Mouse (Mus musculus) CH12.LX (cell line): ENCODE measurements around the gene Tln2. TPM values are rescaled to one million over a fixed set of nuclear protein-coding genes. Genes with fewer than 3 reads are reported as not detected.

Source experiments
- DNase-seq: peaks from one replicate; pipeline ENCODE4 v3.0.0-alpha.2; 2013; ENCODE audit errors: extremely low read depth
- H3K27ac ChIP-seq: 2 replicates; pipeline ENCODE4 v1.5.1; 2012; ENCODE audit warnings: low read depth, mild to moderate bottlenecking, control low read depth, moderate library complexity; ENCODE audit not compliant: insufficient read depth
- H3K27me3 ChIP-seq: replicated peaks from 2 replicates; pipeline ENCODE3; 2012; ENCODE audit warnings: inconsistent platforms
- H3K36me3 ChIP-seq, 2 experiments: replicated peaks in 1 of 2; 2 replicates each; pipeline versions ENCODE3 to v1.6.1; 2012; ENCODE audit warnings: inconsistent platforms in 1 of 2, low read length in 1 of 2, mild to moderate bottlenecking in 1 of 2, mixed read lengths in 1 of 2, moderate library complexity in 1 of 2; ENCODE audit not compliant: control insufficient read depth in 1 of 2, insufficient read depth in 1 of 2
- H3K4me1 ChIP-seq, 2 experiments: 2 replicates each; pipeline ENCODE4 v1.6.1; 2012; ENCODE audit warnings: inconsistent platforms in 1 of 2, moderate library complexity in 1 of 2; ENCODE audit not compliant: insufficient read depth in 2 of 2, control insufficient read depth in 1 of 2
- H3K4me2 ChIP-seq: 2 replicates; pipeline ENCODE4 v1.6.1; 2012; ENCODE audit warnings: low read depth, mild to moderate bottlenecking, control low read depth; ENCODE audit not compliant: poor library complexity, insufficient read depth, severe bottlenecking
- H3K4me3 ChIP-seq, 3 experiments: fragments of 150-350 bp in 1 of 3; sonication (generic) in 1 of 3; replicated peaks in 1 of 3; 2 replicates each; pipeline versions ENCODE3 to v1.5.1; 2011 to 2012; ENCODE audit warnings: low read depth in 2 of 3, low read length in 2 of 3, mild to moderate bottlenecking in 2 of 3, moderate library complexity in 2 of 3, control low read depth in 1 of 3, improper control_type of control experiment in 1 of 3, inconsistent platforms in 1 of 3, mixed read lengths in 1 of 3; ENCODE audit not compliant: poor library complexity in 1 of 3
- H3K79me2 ChIP-seq: replicated peaks from 2 replicates; pipeline ENCODE4 v1.6.1; 2012; ENCODE audit warnings: mild to moderate bottlenecking, moderate library complexity; ENCODE audit not compliant: control insufficient read depth, poor library complexity, insufficient read depth, severe bottlenecking; ENCODE audit errors: extremely low read depth
- H3K9ac ChIP-seq: 2 replicates; pipeline ENCODE4 v1.6.1; 2012; ENCODE audit warnings: low read depth, mild to moderate bottlenecking, control low read depth, moderate library complexity; ENCODE audit not compliant: insufficient read depth
- H3K9me3 ChIP-seq: replicated peaks from 2 replicates; pipeline ENCODE3; 2012; ENCODE audit warnings: low read length, inconsistent platforms, mixed read lengths
- BHLHE40 ChIP-seq: IDR thresholded peaks from 2 replicates; pipeline ENCODE4 v1.6.1; 2011; ENCODE audit warnings: mild to moderate bottlenecking, low read depth, low read length, improper control_type of control experiment
- CHD1 ChIP-seq: IDR thresholded peaks from 2 replicates; pipeline ENCODE4 v1.6.1; 2012; ENCODE audit warnings: low read depth, low read length, improper control_type of control experiment, inconsistent platforms
- CTCF ChIP-seq, 2 experiments: IDR thresholded peaks in 1 of 2; conservative IDR thresholded peaks in 1 of 2; 2 replicates each; pipeline ENCODE4 v1.5.1; 2011 to 2012; ENCODE audit warnings: low read depth in 2 of 2, low read length in 2 of 2, improper control_type of control experiment in 1 of 2, inconsistent platforms in 1 of 2, mild to moderate bottlenecking in 1 of 2, moderate library complexity in 1 of 2
- E2F4 ChIP-seq: IDR thresholded peaks from 2 replicates; pipeline ENCODE4 v1.6.1; 2011; ENCODE audit warnings: low read depth, low read length, improper control_type of control experiment; ENCODE audit not compliant: insufficient replicate concordance
- ELF1 ChIP-seq: IDR thresholded peaks from 2 replicates; pipeline ENCODE4 v1.6.1; 2014; ENCODE audit warnings: low read depth, mild to moderate bottlenecking, inconsistent platforms, low read length, improper control_type of control experiment
- ETS1 ChIP-seq: conservative IDR thresholded peaks from 2 replicates; pipeline ENCODE4 v1.6.1; 2012; ENCODE audit warnings: low read depth, mild to moderate bottlenecking, inconsistent platforms, low read length, improper control_type of control experiment, moderate library complexity
- HCFC1 ChIP-seq: IDR thresholded peaks from 2 replicates; pipeline ENCODE4 v1.6.1; 2012; ENCODE audit warnings: low read depth, mild to moderate bottlenecking, inconsistent platforms, low read length, improper control_type of control experiment
- IRF4 ChIP-seq: IDR thresholded peaks from 2 replicates; pipeline ENCODE4 v1.6.1; 2014; ENCODE audit warnings: low read depth, mild to moderate bottlenecking, inconsistent platforms, low read length, improper control_type of control experiment
- MAZ ChIP-seq: IDR thresholded peaks from 2 replicates; pipeline ENCODE4 v1.6.1; 2012; ENCODE audit warnings: low read depth, mild to moderate bottlenecking, inconsistent platforms, low read length, improper control_type of control experiment, moderate library complexity
- MXI1 ChIP-seq: IDR thresholded peaks from 2 replicates; pipeline ENCODE4 v1.6.1; 2011; ENCODE audit warnings: mild to moderate bottlenecking, low read depth, low read length, improper control_type of control experiment
- NELFE ChIP-seq: IDR thresholded peaks from 2 replicates; pipeline ENCODE4 v1.6.1; 2011; ENCODE audit warnings: low read depth, low read length, improper control_type of control experiment
- PAX5 ChIP-seq: IDR thresholded peaks from 2 replicates; pipeline ENCODE4 v1.6.1; 2012; ENCODE audit warnings: low read length, inconsistent platforms, mixed read lengths
- POLR2A ChIP-seq: IDR thresholded peaks from 2 replicates; pipeline ENCODE4 v1.6.1; 2011; ENCODE audit warnings: low read depth, mild to moderate bottlenecking, improper control_type of control experiment, low read length
- RAD21 ChIP-seq: IDR thresholded peaks from 2 replicates; pipeline ENCODE4 v1.6.1; 2011; ENCODE audit warnings: low read depth, mild to moderate bottlenecking, low read length, improper control_type of control experiment, moderate library complexity
- RCOR1 ChIP-seq: conservative IDR thresholded peaks from 2 replicates; pipeline ENCODE4 v1.6.1; 2012; ENCODE audit warnings: low read depth, mild to moderate bottlenecking, inconsistent platforms, low read length, improper control_type of control experiment
- SIN3A ChIP-seq: IDR thresholded peaks from 2 replicates; pipeline ENCODE4 v1.6.1; 2012; ENCODE audit warnings: low read length, improper control_type of control experiment, inconsistent platforms
- SMC3 ChIP-seq: IDR thresholded peaks from 2 replicates; pipeline ENCODE4 v1.6.1; 2011; ENCODE audit warnings: low read depth, low read length, improper control_type of control experiment
- UBTF ChIP-seq: IDR thresholded peaks from 2 replicates; pipeline ENCODE4 v1.6.1; 2012; ENCODE audit warnings: low read depth, mild to moderate bottlenecking, inconsistent platforms, low read length, improper control_type of control experiment, moderate library complexity
- USF1 ChIP-seq: IDR thresholded peaks from 2 replicates; pipeline ENCODE4 v1.6.1; 2014; ENCODE audit warnings: low read depth, mild to moderate bottlenecking, inconsistent platforms, low read length, improper control_type of control experiment
- USF2 ChIP-seq: conservative IDR thresholded peaks from 2 replicates; pipeline ENCODE4 v1.6.1; 2011; ENCODE audit warnings: low read depth, low read length, improper control_type of control experiment
- ZKSCAN1 ChIP-seq: IDR thresholded peaks from 2 replicates; pipeline ENCODE4 v1.6.1; 2012; ENCODE audit warnings: low read depth, inconsistent platforms, low read length, improper control_type of control experiment, borderline replicate concordance
- ZNF384 ChIP-seq: IDR thresholded peaks from 2 replicates; pipeline ENCODE4 v1.6.1; 2012; ENCODE audit warnings: low read depth, low read length, improper control_type of control experiment, inconsistent platforms
- dilution Hi-C: fragments of 300-500 bp; cut with MboI; formaldehyde crosslinking; loops from 2 replicates; pipeline ENCODE4 v1.14.3; 2020; ENCODE audit warnings: low sequenced_read_pairs; ENCODE audit not compliant: extremely low pct_unique_long_range_greater_than_20kb, extremely low pct_ligation_motif_present
- in situ Hi-C: fragments of 300-500 bp; cut with MboI; formaldehyde crosslinking; loops from 3 replicates; pipeline ENCODE4 v1.14.3; 2019; ENCODE audit warnings: low sequenced_read_pairs, low pct_ligation_motif_present, low pct_unique_long_range_greater_than_20kb, mixed read lengths
- polyA plus RNA-seq: library from polyadenylated mRNA; unstranded; fragments of >175 nt; gene quantifications from 2 replicates; pipeline ENCODE4 v1.2.1, GENCODE M21; 2012; ENCODE audit warnings: low read depth; ENCODE audit not compliant: insufficient read length
- total RNA-seq, 2 experiments: library from RNA; depleted of rRNA; stranded (reverse); fragments of 300-350 nt in 1 of 2; fragments of >200 nt in 1 of 2; gene quantifications; 2 replicates each; pipeline ENCODE4 v1.2.3; 2012 to 2014

Gene Tln2
- total and polyA plus RNA-seq, 3 experiments = 2.6 to 4.4 (median 4.4) TPM

- H3K9ac ChIP-seq = no peak overlapping the region
- H3K36me3 ChIP-seq = no peaks in the 10 kb centered on the region
- peaks cover 2 to 30% of the 10 kb centered on the region in 2 experiments; a peak in 2 of 4 replicates for H3K4me1 ChIP-seq
- H3K27ac ChIP-seq = no peak overlapping the region
- in situ Hi-C loops (loop anchor here (10.0 kb wide), 1 partner anchor 166 kb away; the partner anchor contains the start of gene Tpm1), dilution Hi-C loops (no loop called here)
- DNase-seq = no peak
- H3K9me3 ChIP-seq = peaks cover 4% of the 10 kb centered on the region
- H3K4me3 ChIP-seq = no peak overlapping the region
- H3K27me3 ChIP-seq = no peaks in the 10 kb centered on the region
- H3K4me2 ChIP-seq = no peak overlapping the region
- TF ChIP-seq USF1 = no peak
- H3K79me2 ChIP-seq = no peaks in the 10 kb centered on the region
Measured at GRCm38 (mm10) chr9:67211220-67211619, 348.3 kb downstream of the Tln2 start.

GRCm38 (mm10) chr9:67209451-67209850 lies 350.1 kb downstream of the Tln2 start:
- H3K9ac ChIP-seq = no peak overlapping the region
- DNase-seq = no peak
- no peak overlapping the region for H3K27ac ChIP-seq
- H3K4me2 ChIP-seq = no peak overlapping the region
- no peaks in the 10 kb centered on the region for H3K36me3 ChIP-seq
- no peak overlapping the region for H3K4me3 ChIP-seq
- H3K9me3 ChIP-seq = peaks cover 4% of the 10 kb centered on the region
- no peaks in the 10 kb centered on the region for H3K79me2 ChIP-seq
- H3K4me1 ChIP-seq = peaks cover 2 to 33% of the 10 kb centered on the region in 2 experiments; a peak in 2 of 4 replicates
- in situ Hi-C loops (no loop called here), dilution Hi-C loops (no loop called here)
- TF ChIP-seq ELF1 = no peak
- no peak for TF ChIP-seq HCFC1
- TF ChIP-seq POLR2A = no peak
- no peak for TF ChIP-seq UBTF
- TF ChIP-seq SIN3A = no peak
- TF ChIP-seq CTCF (conservative IDR thresholded peaks at IDR 0.05 in 1 of 2, IDR thresholded peaks at IDR 0.05 in 1 of 2; ENCODE audit: low read depth in 2 of 2, low read length in 2 of 2) = no peak
- no peak for TF ChIP-seq NELFE
- no peak for TF ChIP-seq BHLHE40
- TF ChIP-seq E2F4 = no peak
- TF ChIP-seq CHD1 = no peak
- no peaks in the 10 kb centered on the region for H3K27me3 ChIP-seq

- Histone ChIP-seq H3K9ac (no peak overlapping the region), H3K36me3 (no peaks in the 10 kb centered on the region), H3K27ac (no peak overlapping the region), H3K79me2 (no peaks in the 10 kb centered on the region), H3K4me3 (no peak overlapping the region), H3K4me1 (peaks cover 2 to 24% of the 10 kb centered on the region in 2 experiments; a peak in 2 of 4 replicates), H3K4me2 (no peak overlapping the region), H3K27me3 (no peaks in the 10 kb centered on the region), H3K9me3 (peaks cover 4% of the 10 kb centered on the region)
- in situ Hi-C loops = no loop called here
- TF ChIP-seq USF2 (no peak), CTCF (conservative IDR thresholded peaks at IDR 0.05 in 1 of 2, IDR thresholded peaks at IDR 0.05 in 1 of 2; ENCODE audit: low read depth in 2 of 2, low read length in 2 of 2) (no peak), HCFC1 (no peak), ZNF384 (no peak), RCOR1 (no peak), MXI1 (no peak), BHLHE40 (no peak), PAX5 (no peak), USF1 (no peak), IRF4 (no peak), ETS1 (no peak), ZKSCAN1 (no peak), MAZ (no peak), SMC3 (no peak), RAD21 (no peak)
- DNase-seq = no peak
- dilution Hi-C loops = no loop called here
Measured at GRCm38 (mm10) chr9:67208420-67208819, 351.1 kb downstream of the Tln2 start.
